15 mouse cellular contexts compared by ENCODE assay signal in genomic region chr7:98888810-98889209, GRCm38 (mm10). TPM values are rescaled to one million over a fixed set of nuclear protein-coding genes. Genes with fewer than 3 reads are reported as not detected.
A peak's percentile ranks its signal among the peaks of the same experiment; 100 is the strongest.
DNase-seq lines count a peak whose midpoint lies in the region; ATAC-seq and TF ChIP-seq lines count a peak whose summit lies in the region.
"Had no signal": no experiment of that assay in that cellular context is flagged by ENCODE, and none has a peak within 500 bp of the region (broad histone marks: within the 10 kb centered on the region; RNA-seq: fewer than 3 reads in every experiment).

No protein-coding gene starts in this region.

- no peaks in the 10 kb centered on the region for H3K27me3 ChIP-seq in forebrain, embryonic 13.5 days
- no peaks in the 10 kb centered on the region for H3K27me3 ChIP-seq in forebrain, embryonic 11.5 days (ENCODE audit: control insufficient read depth, insufficient read depth, low read length)
- H3K27me3 ChIP-seq in hindbrain, embryonic 12.5 days, result no peaks in the 10 kb centered on the region
- H3K27me3 ChIP-seq in midbrain, embryonic 16.5 days (ENCODE audit: control insufficient read depth, insufficient read depth, low read depth, low read length), result no peaks in the 10 kb centered on the region
- H3K27me3 ChIP-seq in stomach, postnatal 0 days (ENCODE audit: control insufficient read depth, insufficient read depth, low read length), result no peaks in the 10 kb centered on the region
- H3K27me3 ChIP-seq: lung, embryonic 15.5 days had no signal

- TF ChIP-seq CTCF in brain, embryonic 14.5 days (IDR thresholded peaks at IDR 0.05; ENCODE audit: borderline replicate concordance, extremely low read depth, insufficient read depth, insufficient read length), result no peak
- TF ChIP-seq CTCF in stomach, postnatal 0 days (IDR thresholded peaks at IDR 0.05; ENCODE audit: low read depth), result no peak

- no peak for DNase-seq in forebrain, embryonic 11.5 days (ENCODE audit: low spot score)
- peak; percentile 79 for DNase-seq in brain, embryonic 14.5 days (ENCODE audit: low read depth)
- DNase-seq in stomach, postnatal 0 days (ENCODE audit: low spot score), result no peak
- DNase-seq in kidney, adult 18-20 months, result no peak
- DNase-seq: cerebellum, adult 11 months; heart, adult 11 months; thymus, postnatal 14 days had no signal

- WGBS in forebrain, embryonic 13.5 days, result 59% methylated on average over 5 of the region's 5 CpGs
- WGBS in forebrain, embryonic 11.5 days, result 67% methylated on average over 5 of the region's 5 CpGs
- 27% methylated on average over 5 of the region's 5 CpGs for WGBS in hindbrain, embryonic 12.5 days
- WGBS in midbrain, embryonic 16.5 days, result 22% methylated on average over 5 of the region's 5 CpGs
- 75% methylated on average over 5 of the region's 5 CpGs for WGBS in stomach, postnatal 0 days

- no peaks in the 10 kb centered on the region for H3K9me3 ChIP-seq in forebrain, embryonic 13.5 days (replicated peaks)
- no peaks in the 10 kb centered on the region for H3K9me3 ChIP-seq in forebrain, embryonic 11.5 days (ENCODE audit: control insufficient read depth, low read length)
- H3K9me3 ChIP-seq in hindbrain, embryonic 12.5 days (replicated peaks), result no peaks in the 10 kb centered on the region
- H3K9me3 ChIP-seq in midbrain, embryonic 16.5 days (replicated peaks; ENCODE audit: control insufficient read depth, low read length, poor library complexity, severe bottlenecking), result no peaks in the 10 kb centered on the region
- no peaks in the 10 kb centered on the region for H3K9me3 ChIP-seq in stomach, postnatal 0 days (ENCODE audit: control insufficient read depth, low read length)
- H3K9me3 ChIP-seq: lung, embryonic 15.5 days had no signal

- peak; percentile 50; the same call in 1 of the 2 replicates for ATAC-seq in forebrain, embryonic 13.5 days
- ATAC-seq in forebrain, embryonic 11.5 days (replicated peaks; ENCODE audit: low FRiP score), result no peak
- peak; percentile 64 for ATAC-seq in hindbrain, embryonic 12.5 days (ENCODE audit: low FRiP score)
- ATAC-seq in midbrain, embryonic 16.5 days, result peak; percentile 80
- no peak for ATAC-seq in erythroid progenitor cell, adult 5-6 weeks (replicated peaks; ENCODE audit: low FRiP score, poor library complexity, severe bottlenecking)
- ATAC-seq in stomach, postnatal 0 days (ENCODE audit: low FRiP score, low TSS enrichment), result no peak

- no peak overlapping the region for H3K27ac ChIP-seq in forebrain, embryonic 13.5 days
- no peak overlapping the region for H3K27ac ChIP-seq in forebrain, embryonic 11.5 days (ENCODE audit: low read depth, low read length)
- H3K27ac ChIP-seq in hindbrain, embryonic 12.5 days, result peak overlapping the region; percentile 82
- H3K27ac ChIP-seq in midbrain, embryonic 16.5 days (ENCODE audit: low read length), result peak overlapping the region; percentile 74
- no peak overlapping the region for H3K27ac ChIP-seq in stomach, postnatal 0 days (replicated peaks)
- H3K27ac ChIP-seq: kidney, postnatal 0 days; lung, embryonic 15.5 days had no signal

- H3K4me2 ChIP-seq in forebrain, embryonic 13.5 days, result no peak overlapping the region
- H3K4me2 ChIP-seq in forebrain, embryonic 11.5 days (ENCODE audit: low read depth, low read length, severe bottlenecking), result no peak overlapping the region
- no peak overlapping the region for H3K4me2 ChIP-seq in hindbrain, embryonic 12.5 days (replicated peaks)
- H3K4me2 ChIP-seq in midbrain, embryonic 16.5 days (ENCODE audit: low read length), result 0 out of 2 replicates have a peak overlapping the region, but pooled peaks have one; percentile 7
- H3K4me2 ChIP-seq in stomach, postnatal 0 days (replicated peaks; ENCODE audit: low read depth), result no peak overlapping the region
- H3K4me2 ChIP-seq: liver, embryonic 11.5 days; lung, embryonic 15.5 days had no signal

- H3K36me3 ChIP-seq in forebrain, embryonic 13.5 days (ENCODE audit: poor library complexity, severe bottlenecking), result no peaks in the 10 kb centered on the region
- no peaks in the 10 kb centered on the region for H3K36me3 ChIP-seq in forebrain, embryonic 11.5 days (ENCODE audit: control insufficient read depth, insufficient read depth, low read length)
- H3K36me3 ChIP-seq in hindbrain, embryonic 12.5 days, result no peaks in the 10 kb centered on the region
- H3K36me3 ChIP-seq in midbrain, embryonic 16.5 days (ENCODE audit: control insufficient read depth, insufficient read depth, low read length), result no peaks in the 10 kb centered on the region
- 0 out of 2 replicates have a peak, but pooled peaks cover 2% of the 10 kb centered on the region for H3K36me3 ChIP-seq in stomach, postnatal 0 days (ENCODE audit: control insufficient read depth, insufficient read depth, low read length)

- no peak for TF ChIP-seq POLR2A in brain, embryonic 14.5 days (IDR thresholded peaks at IDR 0.05; ENCODE audit: borderline replicate concordance, extremely low read depth, insufficient read depth, insufficient read length, poor library complexity, severe bottlenecking)

- peaks cover 15% of the 10 kb centered on the region; the same call in 1 of the 2 replicates for H3K4me1 ChIP-seq in forebrain, embryonic 13.5 days
- H3K4me1 ChIP-seq in forebrain, embryonic 11.5 days (replicated peaks; ENCODE audit: control insufficient read depth, insufficient read depth, low read length), result no peaks in the 10 kb centered on the region; the same call in 1 of the 2 replicates
- peaks cover 40% of the 10 kb centered on the region for H3K4me1 ChIP-seq in hindbrain, embryonic 12.5 days
- peaks cover 23% of the 10 kb centered on the region for H3K4me1 ChIP-seq in midbrain, embryonic 16.5 days (ENCODE audit: control insufficient read depth, insufficient read depth, low read length)
- no peaks in the 10 kb centered on the region for H3K4me1 ChIP-seq in stomach, postnatal 0 days (replicated peaks; ENCODE audit: control insufficient read depth, insufficient read depth)
- H3K4me1 ChIP-seq: lung, embryonic 15.5 days had no signal

- H3K4me3 ChIP-seq in forebrain, embryonic 13.5 days, result no peak overlapping the region
- no peak overlapping the region for H3K4me3 ChIP-seq in forebrain, embryonic 11.5 days (ENCODE audit: low read depth, low read length)
- no peak overlapping the region for H3K4me3 ChIP-seq in hindbrain, embryonic 12.5 days
- no peak overlapping the region for H3K4me3 ChIP-seq in midbrain, embryonic 16.5 days (ENCODE audit: low read depth, low read length)
- no peak overlapping the region for H3K4me3 ChIP-seq in stomach, postnatal 0 days (ENCODE audit: low read depth, low read length)
- H3K4me3 ChIP-seq: lung, embryonic 15.5 days had no signal

- no peak for TF ChIP-seq EP300 in stomach, postnatal 0 days (optimal IDR thresholded peaks at IDR 0.05)

- H3K9ac ChIP-seq in forebrain, embryonic 13.5 days, result no peak overlapping the region
- H3K9ac ChIP-seq in forebrain, embryonic 11.5 days (ENCODE audit: low read length), result no peak overlapping the region
- H3K9ac ChIP-seq in hindbrain, embryonic 12.5 days, result no peak overlapping the region
- H3K9ac ChIP-seq in midbrain, embryonic 16.5 days (ENCODE audit: low read depth, low read length), result no peak overlapping the region
- no peak overlapping the region for H3K9ac ChIP-seq in stomach, postnatal 0 days (ENCODE audit: low read length)
- H3K9ac ChIP-seq: lung, embryonic 15.5 days had no signal

RNA-seq across cellular contexts. Expression of gene Wnt11, which starts 53.9 kb away (rescaled TPM):
- polyA plus RNA-seq in forebrain, embryonic 13.5 days (2015; fragmentation: Nextera tagmentation; extraction: Ambion mirVana), result 0.19 and 0.23 TPM in 2 replicates
- 0.76 and 1.0 TPM in 2 replicates for polyA plus RNA-seq in forebrain, embryonic 11.5 days (2014; fragmentation: Nextera tagmentation; extraction: Ambion mirVana)
- 5.4 and 6.2 TPM in 2 replicates for polyA plus RNA-seq in brain, embryonic 14.5 days (2012; rRNA removed)
- 14.7 and 16.5 TPM in 2 replicates for polyA plus RNA-seq in hindbrain, embryonic 12.5 days (2016; fragmentation: Nextera tagmentation; extraction: Ambion mirVana)
- polyA plus RNA-seq in midbrain, embryonic 16.5 days (2015; fragmentation: Nextera tagmentation; extraction: Ambion mirVana), result 1.0 and 1.2 TPM in 2 replicates
- not detected in 2 replicates for total RNA-seq in erythroid progenitor cell, adult 5-6 weeks (2015; ENCODE audit: low replicate concordance)
- total RNA-seq in erythroid progenitor cell, adult 5-6 weeks (2017; ENCODE audit: low replicate concordance), result not detected in 2 replicates
- polyA plus RNA-seq in stomach, postnatal 0 days (2015; fragmentation: Nextera tagmentation; extraction: Ambion mirVana), result 9.7 and 10.8 TPM in 2 replicates
- total RNA-seq: megakaryocyte progenitor cell, adult 5-6 weeks had no signal

Comparison
In these comparisons a context has a peak if more than half of its experiments do, and no peak if none do; other contexts are left out.
1. ATAC-seq: peak in forebrain, embryonic 13.5 days (single experiment), hindbrain, embryonic 12.5 days (single experiment) and midbrain, embryonic 16.5 days (single experiment); none in forebrain, embryonic 11.5 days (single experiment), erythroid progenitor cell, adult 5-6 weeks (single experiment) and stomach, postnatal 0 days (single experiment).
2. H3K27ac ChIP-seq: peak in hindbrain, embryonic 12.5 days (single experiment) and midbrain, embryonic 16.5 days (single experiment); none in forebrain, embryonic 13.5 days (single experiment), forebrain, embryonic 11.5 days (single experiment) and stomach, postnatal 0 days (single experiment).